Mouse (Mus musculus) limb, embryonic 10.5 days (tissue): ENCODE data around the gene Zfp105. TPM values are rescaled to one million over a fixed set of nuclear protein-coding genes. Genes with fewer than 3 reads are reported as not detected.

Source experiments
- DNase-seq: peaks from one replicate; pipeline ENCODE4 v3.0.0-alpha.2; 2017; ENCODE audit warnings: low spot score
- H3K27ac ChIP-seq: fragments of 300-500 bp; sonication (generic); 2 replicates; pipeline ENCODE4 v1.5.1; 2016; ENCODE audit warnings: mild to moderate bottlenecking
- H3K27me3 ChIP-seq: fragments of 300-500 bp; sonication (generic); 2 replicates; pipeline ENCODE4 v1.6.1; 2016; ENCODE audit warnings: low read depth, mild to moderate bottlenecking; ENCODE audit not compliant: poor library complexity, severe bottlenecking
- H3K36me3 ChIP-seq: fragments of 300-500 bp; sonication (generic); 2 replicates; pipeline ENCODE4 v1.6.1; 2016; ENCODE audit warnings: mild to moderate bottlenecking, moderate library complexity
- H3K4me1 ChIP-seq: fragments of 300-500 bp; sonication (generic); 2 replicates; pipeline ENCODE4 v1.6.1; 2016
- H3K4me3 ChIP-seq: fragments of 300-500 bp; sonication (generic); 2 replicates; pipeline ENCODE4 v1.5.1; 2016; ENCODE audit warnings: mild to moderate bottlenecking, moderate library complexity
- H3K9me3 ChIP-seq: fragments of 300-500 bp; sonication (generic); replicated peaks from 2 replicates; pipeline ENCODE4 v1.6.1; 2016; ENCODE audit warnings: mild to moderate bottlenecking
- WGBS: fragments of 180-500 bp; shearing (Covaris S2); methylation state at CpG from one replicate; pipeline ENCODE4 v1.1.7; 2016; 5-methylcytosine and 5-hydroxymethylcytosine counted together
- polyA plus RNA-seq: library from polyadenylated mRNA; unstranded; fragments of >200 nt; fragmentation: Nextera tagmentation; extraction: Ambion mirVana; gene quantifications from 2 replicates; pipeline ENCODE4 v1.2.1, GENCODE M21; 2016

The Zfp105 gene
- polyA plus RNA-seq = 31.7 and 35.7 TPM in 2 replicates

- Histone ChIP-seq H3K27me3 (no peaks in the 10 kb centered on the region), H3K36me3 (peaks cover 37% of the 10 kb centered on the region), H3K9me3 (no peaks in the 10 kb centered on the region), H3K4me3 (peak within 1 kb of the TSS; percentile 90), H3K27ac (peak within 1 kb of the TSS; percentile 99), H3K4me1 (peaks cover 5% of the 10 kb centered on the region)
- DNase-seq = peak; percentile 94
- under 1% methylated on average over 43 of the region's 43 CpGs for WGBS
Observed at GRCm38 (mm10) chr9:122922936-122923381, at the start of gene Zfp105. Gene Zfp105, plus strand, starts transcription at chr9:122923072.

- Histone ChIP-seq H3K4me1 (no peaks in the 10 kb centered on the region), H3K27ac (no peak overlapping the region), H3K27me3 (no peaks in the 10 kb centered on the region), H3K4me3 (no peak overlapping the region), H3K36me3 (no peaks in the 10 kb centered on the region), H3K9me3 (no peaks in the 10 kb centered on the region)
- DNase-seq = no peak
- 72% methylated on average over 1 of the region's 1 CpGs for WGBS
Observed at GRCm38 (mm10) chr9:122874653-122875052, 48.2 kb upstream of the Zfp105 start.

GRCm38 (mm10) chr9:122875145-122875544 is 47.7 kb upstream of the Zfp105 start:
- H3K4me1 ChIP-seq = no peaks in the 10 kb centered on the region
- H3K27ac ChIP-seq = no peak overlapping the region
- H3K36me3 ChIP-seq = no peaks in the 10 kb centered on the region
- WGBS = 90% methylated on average over 2 of the region's 2 CpGs
- no peak for DNase-seq
- H3K9me3 ChIP-seq = no peaks in the 10 kb centered on the region
- no peak overlapping the region for H3K4me3 ChIP-seq
- no peaks in the 10 kb centered on the region for H3K27me3 ChIP-seq

GRCm38 (mm10) chr9:122885385-122885784 is 37.5 kb upstream of the Zfp105 start, which contains the start of gene Zkscan7:
Gene Zkscan7, plus strand, starts transcription at chr9:122885685.
- Histone ChIP-seq H3K36me3 (no peaks in the 10 kb centered on the region), H3K4me3 (peak within 1 kb of the TSS; percentile 82), H3K9me3 (no peaks in the 10 kb centered on the region), H3K27me3 (no peaks in the 10 kb centered on the region), H3K4me1 (peaks cover 11% of the 10 kb centered on the region), H3K27ac (peak within 1 kb of the TSS; percentile 91; the same call in 1 of the 2 replicates)
- no peak for DNase-seq
- 84% methylated on average over 3 of the region's 3 CpGs for WGBS

GRCm38 (mm10) chr9:122886372-122887179 is 36.3 kb upstream of the Zfp105 start:
- H3K27me3 ChIP-seq = no peaks in the 10 kb centered on the region
- H3K27ac ChIP-seq = peak overlapping the region; percentile 91
- H3K36me3 ChIP-seq = 0 out of 2 replicates have a peak, but pooled peaks cover 4% of the 10 kb centered on the region
- peak overlapping the region; percentile 82 for H3K4me3 ChIP-seq
- peak; percentile 74 for DNase-seq
- H3K9me3 ChIP-seq = no peaks in the 10 kb centered on the region
- H3K4me1 ChIP-seq = peaks cover 11% of the 10 kb centered on the region
- 7% methylated on average over 54 of the region's 54 CpGs for WGBS

GRCm38 (mm10) chr9:122901047-122901446 is 21.8 kb upstream of the Zfp105 start:
- peaks cover 11% of the 10 kb centered on the region for H3K36me3 ChIP-seq
- no peaks in the 10 kb centered on the region for H3K27me3 ChIP-seq
- no peak overlapping the region for H3K4me3 ChIP-seq
- DNase-seq = no peak
- no peak overlapping the region for H3K27ac ChIP-seq
- H3K9me3 ChIP-seq = no peaks in the 10 kb centered on the region
- H3K4me1 ChIP-seq = peaks cover 9% of the 10 kb centered on the region
- WGBS = 93% methylated on average over 2 of the region's 2 CpGs

GRCm38 (mm10) chr9:122902717-122903535 is 19.9 kb upstream of the Zfp105 start:
- H3K4me1 ChIP-seq = peaks cover 9% of the 10 kb centered on the region
- peak overlapping the region; percentile 88 for H3K27ac ChIP-seq
- no peaks in the 10 kb centered on the region for H3K27me3 ChIP-seq
- peak overlapping the region; percentile 62 for H3K4me3 ChIP-seq
- H3K36me3 ChIP-seq = peaks cover 27% of the 10 kb centered on the region
- 16% methylated on average over 32 of the region's 32 CpGs for WGBS
- 0 out of 2 replicates have a peak, but pooled peaks cover under 1% of the 10 kb centered on the region for H3K9me3 ChIP-seq
- DNase-seq = peak; percentile 81

- Histone ChIP-seq H3K4me1 (peaks cover 5% of the 10 kb centered on the region), H3K36me3 (peaks cover 32% of the 10 kb centered on the region), H3K9me3 (no peaks in the 10 kb centered on the region), H3K27ac (peak overlapping the region; percentile 99), H3K27me3 (no peaks in the 10 kb centered on the region), H3K4me3 (peak overlapping the region; percentile 90)
- no peak for DNase-seq
- 22% methylated on average over 3 of the region's 3 CpGs for WGBS
Observed at GRCm38 (mm10) chr9:122922436-122922835, 436 bp upstream of the Zfp105 start.

- Histone ChIP-seq H3K27ac (no peak overlapping the region), H3K27me3 (no peaks in the 10 kb centered on the region), H3K4me1 (peaks cover under 1% of the 10 kb centered on the region; the same call in 1 of the 2 replicates), H3K9me3 (0 out of 2 replicates have a peak, but pooled peaks cover 4% of the 10 kb centered on the region), H3K36me3 (peaks cover 92% of the 10 kb centered on the region), H3K4me3 (no peak overlapping the region)
- 94% methylated on average over 3 of the region's 3 CpGs for WGBS
- DNase-seq = no peak
Observed at GRCm38 (mm10) chr9:122928915-122929314, 6.0 kb downstream of the Zfp105 start.

- Histone ChIP-seq H3K36me3 (peaks cover 41% of the 10 kb centered on the region), H3K4me3 (peak within 1 kb of the TSS; percentile 87)
Observed at GRCm38 (mm10) chr9:122950643-122951475, 28.0 kb downstream of the Zfp105 start, which contains the start of the genes 1110059G10Rik and Kif15. Gene 1110059G10Rik, minus strand, starts transcription at chr9:122951000. Gene Kif15, plus strand, starts transcription at chr9:122951046.

More at GRCm38 (mm10) chr9:122950643-122951475, 28.0 kb downstream of the Zfp105 start, which contains the start of the genes 1110059G10Rik and Kif15:
- Histone ChIP-seq H3K9me3 (no peaks in the 10 kb centered on the region), H3K27ac (peak within 1 kb of the TSS; percentile 95), H3K4me1 (peaks cover 13% of the 10 kb centered on the region), H3K27me3 (no peaks in the 10 kb centered on the region)
- under 1% methylated on average over 64 of the region's 64 CpGs for WGBS
- peak; percentile 97 for DNase-seq
